Mouse (Mus musculus): ENCODE measurements around the gene Rgs17.

The Rgs17 gene

DNA sequence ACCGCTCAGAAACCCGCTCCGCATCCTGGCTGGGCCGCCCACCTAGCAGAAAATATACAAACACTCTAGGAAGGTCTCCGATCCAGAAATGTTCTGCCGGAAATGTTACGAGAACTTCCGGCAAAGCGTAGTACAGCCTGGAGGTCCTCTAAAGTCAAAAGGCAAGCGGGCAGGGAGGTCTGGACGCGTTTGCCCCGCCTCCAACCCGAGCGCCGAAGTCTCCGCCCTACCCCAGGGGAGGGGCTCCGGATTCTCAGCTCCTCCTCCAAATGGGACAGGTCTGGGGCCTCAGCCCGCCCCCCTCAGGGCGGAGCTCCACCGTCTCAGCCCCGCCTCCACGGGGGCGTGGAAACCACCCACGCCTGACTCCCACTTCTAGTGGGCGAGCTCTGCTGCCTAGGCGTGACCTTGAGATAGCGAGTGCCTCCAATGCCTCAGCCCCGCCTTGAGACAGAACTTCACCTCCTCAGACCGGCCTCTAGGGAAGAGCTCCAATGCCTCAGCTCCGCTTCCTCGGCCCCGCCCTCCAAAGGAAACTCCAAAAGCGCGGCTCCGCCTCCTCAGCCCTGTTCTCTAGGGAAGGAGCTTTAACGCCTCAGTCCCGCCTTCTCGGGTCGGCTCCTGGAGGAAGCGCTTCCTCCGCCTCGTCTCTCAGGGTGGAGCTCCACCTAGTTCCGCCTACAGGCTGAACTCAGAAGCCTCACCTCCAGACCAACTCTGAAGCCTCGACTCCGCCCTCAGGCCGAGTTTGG is 98.3 kb downstream of the Rgs17 start, which contains the start of gene Mtrf1l:
Gene Mtrf1l (minus strand): TSS at position 171 of the 752 bp plus-strand sequence.
- DNase-seq, result peak; percentile 98 to 99

DNA sequence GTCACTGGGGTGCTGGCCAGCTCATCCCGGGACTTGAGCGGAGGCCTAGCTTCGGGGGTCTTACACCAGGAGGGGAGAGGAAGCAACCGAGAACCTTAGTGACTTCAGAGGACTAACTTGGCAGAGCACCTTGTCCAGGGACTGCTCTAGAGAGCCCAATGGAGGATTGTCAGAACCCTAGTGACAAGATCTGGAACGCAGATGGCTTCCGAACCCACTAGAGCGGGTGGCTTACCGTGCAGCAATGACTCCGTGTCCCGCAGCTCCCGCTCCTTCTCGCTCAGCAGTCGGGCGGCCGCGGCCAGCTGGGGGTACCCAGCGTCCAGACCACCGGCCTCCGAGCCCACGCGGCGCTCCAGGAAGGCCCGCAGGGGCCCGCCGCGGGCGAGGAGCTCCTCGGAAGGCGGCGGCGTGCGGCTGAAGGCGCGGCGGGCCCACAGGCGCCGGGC is 98.9 kb downstream of the Rgs17 start:
- no peak for DNase-seq

DNA sequence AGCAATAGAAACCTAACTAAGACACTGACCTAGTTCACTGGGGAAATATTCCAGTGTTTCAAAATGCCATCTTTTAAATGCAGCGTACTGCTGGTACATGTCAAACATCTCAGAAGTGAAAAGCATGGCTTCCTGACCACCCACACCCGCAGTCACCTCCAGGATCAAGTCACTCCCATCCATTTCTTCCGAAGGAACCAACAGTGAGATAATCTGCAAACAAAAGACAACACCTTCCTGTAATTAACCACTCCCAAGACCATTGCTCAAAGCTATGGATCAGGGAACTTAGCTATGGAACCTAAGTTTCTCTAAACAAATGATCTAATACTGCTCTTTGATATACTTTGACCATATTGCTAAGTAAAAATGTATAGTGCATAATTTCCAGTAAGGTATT is 103.4 kb downstream of the Rgs17 start:
- no peak for DNase-seq

DNA sequence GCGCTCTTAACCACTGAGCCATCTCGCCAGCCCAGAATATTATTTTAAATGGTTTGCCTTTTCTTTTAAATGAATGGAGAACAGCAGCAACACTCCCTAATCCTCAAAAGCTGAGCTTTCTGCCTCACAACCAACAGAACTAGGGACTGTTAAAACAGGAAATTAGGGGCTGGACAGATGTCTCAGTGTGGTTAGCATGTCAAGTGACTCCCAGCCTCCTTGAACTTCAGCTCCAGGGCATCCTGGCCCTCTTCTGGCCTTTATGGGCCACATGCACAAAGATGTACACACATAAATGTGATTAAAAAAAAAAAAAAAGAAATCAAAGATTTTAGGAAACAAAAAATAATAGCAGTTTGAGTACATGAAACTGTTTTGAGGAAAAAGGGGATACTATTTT is 106.2 kb downstream of the Rgs17 start:
- DNase-seq, result no peak

DNA sequence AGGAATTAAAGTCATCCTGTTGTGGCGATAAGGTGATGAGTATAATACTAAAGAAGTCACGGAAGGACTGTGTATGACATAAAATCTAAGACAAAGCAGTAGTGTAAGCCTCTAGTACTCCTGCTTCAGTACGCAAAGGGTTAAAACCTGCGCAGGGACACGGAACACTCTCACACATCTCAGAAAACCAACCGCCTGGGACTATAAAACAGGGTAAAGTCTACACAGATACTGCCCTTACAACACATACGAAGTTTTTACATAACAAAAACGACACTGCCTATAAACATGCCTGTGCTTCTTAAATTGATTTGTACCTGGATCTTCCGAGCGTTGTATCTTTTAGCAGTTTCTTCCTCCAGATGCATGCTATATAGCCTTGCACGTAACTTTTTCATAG is 108.5 kb downstream of the Rgs17 start:
- DNase-seq, result no peak

DNA sequence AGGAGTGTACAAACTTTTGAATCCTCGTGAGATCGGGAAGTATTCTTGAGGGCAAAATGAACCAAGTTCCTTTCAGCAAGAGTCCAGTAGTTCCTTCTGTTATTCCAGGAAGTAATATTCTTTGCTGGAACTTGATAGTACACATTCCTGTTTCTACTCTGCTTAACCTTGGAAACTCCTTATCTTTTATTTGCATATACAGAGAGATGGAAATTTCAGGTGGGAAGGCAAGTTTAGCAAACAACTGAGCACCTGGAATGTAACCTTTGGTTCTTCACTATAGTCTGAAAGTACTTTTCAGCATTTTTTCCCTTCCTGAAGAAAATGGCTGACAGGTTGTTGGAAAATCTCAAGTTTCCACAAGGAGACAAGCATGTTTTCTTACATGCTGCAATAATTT is 114.5 kb downstream of the Rgs17 start:
- no peak for DNase-seq

DNA sequence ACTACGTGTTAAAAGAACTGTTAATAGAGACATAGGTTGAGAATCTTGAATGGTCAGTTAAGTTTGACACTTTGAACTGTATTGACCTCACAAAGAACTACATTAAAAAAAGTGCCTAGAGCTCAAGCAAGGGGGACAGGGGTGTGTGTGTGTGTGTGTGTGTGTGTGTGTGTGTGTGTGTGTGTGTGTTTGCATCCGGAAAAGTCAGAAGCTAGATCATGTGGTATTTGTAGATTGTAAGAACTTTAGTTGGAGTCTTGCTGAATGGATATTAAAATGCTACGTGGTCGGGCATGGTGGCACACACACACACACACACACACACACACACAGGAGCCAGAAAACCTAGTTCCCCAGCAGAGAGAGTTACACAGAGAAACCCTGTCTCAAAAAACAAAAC is 115.2 kb downstream of the Rgs17 start:
- no peak for DNase-seq

DNA sequence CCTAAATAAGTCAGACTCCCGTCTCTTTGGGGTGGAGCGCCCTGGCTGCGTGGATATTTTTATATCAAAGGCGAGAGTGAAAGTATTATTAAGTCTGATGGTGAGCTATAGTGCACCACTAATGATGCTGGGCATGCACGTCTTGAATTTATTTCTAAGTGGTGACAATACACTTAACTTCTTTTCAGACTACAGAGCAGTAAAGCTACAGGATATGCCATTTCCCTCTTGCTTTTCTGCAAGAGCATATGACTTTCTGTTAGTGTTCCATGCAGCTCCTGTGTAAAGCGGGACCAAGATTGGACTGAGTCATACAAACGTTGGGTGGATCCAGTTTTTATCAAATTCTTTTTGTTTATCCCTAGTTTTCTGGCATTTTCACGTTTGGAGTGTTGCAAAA is 115.8 kb downstream of the Rgs17 start:
- DNase-seq, result no peak

DNA sequence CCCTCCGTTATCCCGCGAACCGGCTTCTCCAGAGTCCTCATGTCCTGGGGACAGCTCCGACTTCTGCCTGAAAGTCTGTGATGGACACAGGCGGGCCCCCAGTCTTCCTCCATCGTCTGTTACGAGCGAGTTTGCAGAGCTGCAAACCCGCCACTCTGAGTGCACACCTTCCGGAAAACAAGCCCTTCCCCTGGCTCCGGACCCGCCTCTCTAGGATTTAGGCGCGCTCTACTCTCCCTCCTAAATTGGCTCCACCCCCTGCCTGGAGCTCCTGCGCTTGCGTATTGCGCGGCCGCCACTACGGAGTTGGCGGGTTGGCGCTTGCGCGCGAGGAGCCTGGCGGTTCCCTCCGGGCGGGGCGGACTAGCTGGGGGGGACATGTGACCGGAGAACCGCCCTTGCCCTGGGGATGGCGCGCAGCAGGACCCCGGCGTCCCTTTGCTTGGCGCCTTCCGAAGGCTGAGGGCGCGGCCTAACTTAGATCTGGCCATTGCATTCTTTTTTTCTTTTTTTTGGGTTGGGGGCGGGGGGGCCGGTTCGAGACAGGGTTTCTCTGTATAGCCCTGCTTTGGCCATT is 116.4 kb downstream of the Rgs17 start:
- DNase-seq, result peak; percentile 92 to 94

DNA sequence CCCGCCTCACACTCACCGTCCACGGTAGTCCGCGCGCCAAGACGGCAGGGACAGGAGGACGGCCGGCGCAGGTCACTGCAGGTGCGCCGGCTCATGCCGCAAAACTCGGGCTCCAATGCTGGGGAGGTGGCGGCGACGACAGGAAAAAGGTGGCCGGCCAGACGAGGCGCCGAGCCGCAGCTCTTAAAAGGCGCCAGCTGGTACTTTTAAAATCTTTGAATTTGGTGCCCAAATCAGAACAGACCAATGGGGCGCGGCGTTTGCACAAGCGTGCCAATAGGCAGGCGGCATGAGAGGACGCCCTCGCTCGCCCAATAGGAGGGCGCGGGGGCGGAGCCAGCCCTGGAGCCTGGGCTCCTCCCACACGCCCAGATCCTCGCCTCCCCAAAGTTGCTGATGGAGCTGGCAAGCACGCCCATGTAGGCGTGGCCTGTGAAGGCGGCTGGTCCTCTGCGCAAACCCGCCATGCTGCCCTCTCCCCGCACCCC is 116.9 kb downstream of the Rgs17 start, which contains the start of gene Fbxo5:
Gene Fbxo5 (minus strand): TSS at position 358 of the 488 bp plus-strand sequence.
- DNase-seq, result peak; percentile 95 to 97

DNA sequence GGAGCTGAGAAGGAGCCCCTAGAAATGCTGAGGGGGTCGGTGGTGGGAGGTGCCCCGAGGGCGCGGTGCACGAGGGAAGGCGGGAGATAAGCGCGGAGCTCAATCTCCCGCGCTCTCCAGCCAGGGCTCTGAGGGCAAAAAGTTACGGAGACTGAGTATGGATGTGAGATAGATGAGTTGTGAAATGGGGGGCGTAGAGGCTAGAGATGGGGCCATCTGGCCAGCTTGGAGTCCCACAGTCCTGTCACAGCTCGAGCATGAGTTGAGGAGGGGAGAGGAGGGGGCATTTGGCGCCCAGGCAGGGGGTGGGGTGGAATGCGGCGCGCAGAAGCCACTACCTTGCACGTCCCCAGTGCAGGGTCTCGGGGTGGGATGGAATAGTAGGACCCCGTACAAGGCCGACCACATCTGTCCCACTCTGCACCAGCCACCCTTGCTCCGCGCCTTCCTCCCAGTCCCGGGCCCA is 117.5 kb downstream of the Rgs17 start:
- no peak for DNase-seq

DNA sequence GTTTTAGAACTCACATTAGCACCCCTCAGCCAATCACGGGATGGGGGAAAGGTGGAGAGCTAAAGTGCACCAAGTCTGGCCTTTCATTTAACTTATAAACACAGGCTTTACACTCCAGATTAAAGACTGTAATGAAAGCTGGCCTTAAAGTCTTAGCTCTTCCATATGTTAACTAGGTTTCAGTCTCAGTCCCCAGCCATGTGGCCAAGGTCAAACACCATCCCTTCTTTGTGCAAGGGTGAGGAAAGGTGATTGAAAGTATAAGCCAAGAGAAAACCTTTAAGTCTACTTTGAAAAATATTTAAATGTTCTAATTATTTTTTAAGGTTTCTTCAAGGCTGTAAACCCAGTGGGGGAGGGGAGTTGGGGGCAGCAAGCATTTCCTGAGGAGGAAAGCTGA is 118.5 kb downstream of the Rgs17 start:
- no peak for DNase-seq

DNA sequence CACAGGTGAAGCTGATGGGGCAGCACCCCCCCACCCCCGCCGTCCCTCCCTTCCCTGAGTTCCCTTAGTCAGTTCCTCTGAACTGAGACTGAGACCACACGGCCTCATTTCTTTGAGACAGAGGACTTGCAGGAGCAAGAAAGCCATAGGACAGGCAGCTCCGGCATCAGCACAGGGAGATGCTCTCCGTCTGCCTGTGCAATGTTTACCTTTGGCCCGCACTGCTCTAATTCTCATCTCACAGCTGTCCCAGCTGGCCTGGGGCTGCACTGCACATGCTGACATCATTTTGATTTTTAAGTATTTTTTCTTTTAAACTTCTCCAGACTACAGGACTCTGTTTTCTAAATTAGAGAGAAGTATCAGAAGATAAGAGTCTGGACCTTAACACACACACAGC is 119.3 kb downstream of the Rgs17 start:
- no peak for DNase-seq

DNA sequence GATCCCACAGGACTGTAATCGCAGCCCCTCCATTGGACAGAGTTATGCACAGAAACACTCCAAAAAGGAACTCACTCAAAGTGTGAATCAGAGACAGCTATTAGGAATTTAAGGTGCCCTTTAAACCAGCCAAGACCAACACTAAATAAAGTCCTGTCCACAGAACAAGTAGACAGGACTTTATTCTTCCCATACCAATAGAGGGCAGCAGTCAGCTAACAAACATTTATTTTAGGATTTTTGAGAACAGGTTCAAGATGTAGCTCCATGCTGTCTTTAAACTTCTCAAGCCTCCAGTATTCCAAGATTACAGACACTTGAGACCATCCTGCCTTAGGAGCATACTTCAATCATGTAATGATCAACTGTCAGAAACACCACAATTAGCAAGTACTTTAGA is 121.7 kb downstream of the Rgs17 start:
- DNase-seq, result no peak

DNA sequence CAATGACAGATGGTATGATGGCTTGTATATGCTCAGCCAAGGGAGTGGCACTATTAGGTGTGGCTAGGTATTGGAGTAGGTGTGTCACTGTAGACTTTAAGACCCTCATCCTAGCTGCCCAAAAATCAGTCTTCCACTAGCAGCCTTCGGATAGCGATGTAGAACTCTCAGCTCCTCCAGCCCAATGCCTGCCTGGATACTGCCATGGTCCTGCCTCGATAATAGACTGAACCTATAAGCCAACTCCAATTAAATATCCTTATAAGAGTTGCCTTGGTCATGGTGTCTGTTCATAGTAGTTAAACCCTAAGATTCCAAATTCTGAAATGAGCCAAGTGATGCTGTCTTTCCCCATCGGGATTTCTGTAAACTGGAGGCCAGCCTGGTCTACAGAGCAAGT is 124.1 kb downstream of the Rgs17 start:
- DNase-seq, result no peak

DNA sequence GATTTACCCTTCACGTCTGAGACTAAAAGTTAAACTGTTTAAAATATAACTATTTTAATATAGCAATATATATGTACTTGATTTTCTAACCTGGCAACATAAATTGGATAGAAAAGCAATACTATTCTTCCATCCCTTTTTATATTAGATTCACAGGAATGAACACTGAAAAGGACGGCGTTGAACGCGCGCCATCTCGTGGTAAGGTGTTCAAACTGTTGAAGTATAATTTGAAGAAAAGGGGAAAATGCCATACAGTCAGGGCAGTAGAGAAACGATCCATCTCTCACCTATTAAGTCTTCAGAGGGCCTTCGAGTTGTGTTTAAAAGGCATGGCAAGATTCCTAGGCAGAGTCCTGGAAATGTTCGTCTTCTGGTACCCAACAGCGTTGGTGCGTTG is 131.5 kb downstream of the Rgs17 start:
- DNase-seq, result peak in 1 of 2 experiments; percentile 49

DNA sequence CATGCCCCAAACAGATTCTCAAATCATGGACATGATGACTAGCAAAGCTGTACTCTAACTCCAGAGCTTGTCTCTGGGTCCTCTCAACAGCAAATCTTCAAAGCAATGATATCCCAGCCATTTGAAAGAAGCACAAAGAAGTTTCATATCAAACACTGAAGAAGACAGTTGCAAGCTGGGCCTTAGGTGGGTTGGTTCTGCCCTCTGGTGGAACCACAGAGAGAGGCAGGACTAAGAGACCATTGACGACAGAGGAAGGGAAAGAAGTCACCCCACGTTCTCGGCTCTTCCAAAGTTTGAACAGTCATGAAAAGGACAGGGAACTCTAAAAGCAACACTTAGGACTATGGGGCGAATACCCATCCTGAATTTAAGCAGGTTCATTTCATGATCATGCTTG is 135.3 kb downstream of the Rgs17 start:
- DNase-seq, result no peak

All from spleen, adult 18-20 months (tissue).